Mouse (Mus musculus): ENCODE measurements around the gene Kif13a.

- TF ChIP-seq POLR2A (IDR thresholded peaks at IDR 0.05; ENCODE audit: borderline replicate concordance, extremely low read depth, insufficient read depth, insufficient read length, poor library complexity, severe bottlenecking) (no peak), CTCF (IDR thresholded peaks at IDR 0.05; ENCODE audit: borderline replicate concordance, extremely low read depth, insufficient read depth, insufficient read length) (no peak)
These were observed 84.2 kb downstream of the Kif13a start for GRCm38 (mm10) chr13:46845456-46845855.
